Mouse (Mus musculus): ENCODE data around the gene Clec12b. TPM values are rescaled to one million over a fixed set of nuclear protein-coding genes. Genes with fewer than 3 reads are reported as not detected.

Gene Clec12b
- total and polyA plus RNA-seq, 3 experiments: not detected

DNA sequence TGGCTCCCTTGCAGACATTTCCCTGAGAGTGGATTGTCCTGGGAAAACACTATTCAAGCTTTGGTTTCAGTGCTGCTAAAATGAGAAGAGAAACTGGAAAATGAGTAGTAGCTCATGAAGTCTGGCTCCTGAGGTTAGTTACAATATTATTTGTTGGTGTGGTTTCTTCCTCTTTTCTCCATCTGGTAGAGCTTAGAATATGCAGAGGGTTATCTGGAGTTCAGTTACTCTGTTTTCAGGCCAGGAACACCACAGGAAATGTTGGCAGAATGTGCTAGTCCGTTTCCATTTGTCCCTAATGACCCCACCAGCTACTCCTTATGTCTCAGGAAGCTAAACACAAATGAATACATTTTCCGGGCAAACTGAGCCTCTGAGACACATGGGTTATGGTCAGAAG lies 21.6 kb upstream of the Clec12b start:
- Histone ChIP-seq H3K9ac (ENCODE audit: control insufficient read depth, low read depth, low read length, poor library complexity, severe bottlenecking) (no peak overlapping the region), H3K4me1 (ENCODE audit: control insufficient read depth in 1 of 2, insufficient read depth in 2 of 2, low read length in 2 of 2) (no peaks in the 10 kb centered on the region)

DNA sequence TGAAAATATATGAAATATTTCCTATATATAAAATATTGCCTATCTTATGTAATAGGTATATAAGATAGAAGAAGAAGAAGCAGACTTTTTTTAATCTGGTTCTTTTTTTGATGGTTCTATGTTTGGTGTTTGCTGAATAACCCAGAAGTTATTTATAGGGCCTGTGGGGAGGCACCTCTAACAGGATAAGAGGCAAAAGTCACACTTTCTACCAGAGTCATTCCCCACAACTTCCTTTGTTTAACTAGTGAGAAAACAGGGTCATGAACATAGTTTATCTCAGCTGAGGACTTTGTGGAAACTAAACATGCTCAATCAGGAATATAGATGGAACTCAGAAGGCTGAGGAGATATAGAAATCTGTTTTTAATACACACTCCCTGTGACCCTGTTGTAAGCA lies 20.3 kb upstream of the Clec12b start:
- Histone ChIP-seq H3K4me3 (ENCODE audit: control insufficient read depth in 1 of 2, insufficient read depth in 1 of 2, low read depth in 2 of 2, low read length in 2 of 2) (no peak overlapping the region), H3K4me1 (ENCODE audit: control insufficient read depth in 1 of 2, insufficient read depth in 2 of 2, low read length in 2 of 2) (no peaks in the 10 kb centered on the region), H3K27me3 (ENCODE audit: control insufficient read depth in 1 of 2, insufficient read depth in 2 of 2, low read length in 2 of 2) (no peaks in the 10 kb centered on the region; a peak in 1 of 4 replicates), H3K79me2 (ENCODE audit: control insufficient read depth, insufficient read depth, low read length, poor library complexity) (no peaks in the 10 kb centered on the region), H3K27ac (ENCODE audit: control insufficient read depth, low read depth, low read length) (no peak overlapping the region), H3K9ac (ENCODE audit: control insufficient read depth, low read depth, low read length, poor library complexity, severe bottlenecking) (no peak overlapping the region), H3K36me3 (ENCODE audit: control insufficient read depth in 1 of 2, insufficient read depth in 2 of 2, low read length in 2 of 2) (peaks cover 0 to 2% of the 10 kb centered on the region in 2 experiments; a peak in 2 of 4 replicates), H3K9me3 (replicated peaks; ENCODE audit: insufficient read depth, low read length) (no peaks in the 10 kb centered on the region)
- TF ChIP-seq UBTF (IDR thresholded peaks at IDR 0.05; ENCODE audit: borderline replicate concordance, insufficient read depth, low read depth, low read length): no peak
- TF ChIP-seq POLR2AphosphoS2 (IDR thresholded peaks at IDR 0.05; ENCODE audit: low read length): no peak
- no peak for TF ChIP-seq JUND (IDR thresholded peaks at IDR 0.05; ENCODE audit: low read depth, low read length)
- no peak for TF ChIP-seq GATA1 (IDR thresholded peaks at IDR 0.05; ENCODE audit: low read depth, low read length)
- no peak for TF ChIP-seq KAT2A (conservative IDR thresholded peaks at IDR 0.05; ENCODE audit: low read depth, low read length)
- no peak for TF ChIP-seq MAFK (IDR thresholded peaks at IDR 0.05; ENCODE audit: borderline replicate concordance, low read depth, low read length)
- no peak for TF ChIP-seq RCOR1 (IDR thresholded peaks at IDR 0.05; ENCODE audit: low read depth, low read length)
- TF ChIP-seq NELFE (IDR thresholded peaks at IDR 0.05; ENCODE audit: low read depth, low read length): no peak
- TF ChIP-seq NRF1 (IDR thresholded peaks at IDR 0.05; ENCODE audit: insufficient read depth, low read depth, low read length, poor library complexity, severe bottlenecking): no peak
- no peak for TF ChIP-seq ELF1 (IDR thresholded peaks at IDR 0.05; ENCODE audit: low read depth, low read length)
- no peak for TF ChIP-seq POLR2AphosphoS5 (IDR thresholded peaks at IDR 0.05; ENCODE audit: borderline replicate concordance, low read depth, low read length)
- no peak for TF ChIP-seq SIN3A (IDR thresholded peaks at IDR 0.05; ENCODE audit: low read length)
- no peak for TF ChIP-seq TAL1 (IDR thresholded peaks at IDR 0.05; ENCODE audit: low read length)
- TF ChIP-seq ZC3H11A (IDR thresholded peaks at IDR 0.05; ENCODE audit: low read depth, low read length): no peak
- no peak for TF ChIP-seq MXI1 (IDR thresholded peaks at IDR 0.05; ENCODE audit: low read depth, low read length)
- TF ChIP-seq SMC3 (IDR thresholded peaks at IDR 0.05; ENCODE audit: low read depth, low read length): no peak
- no peak for TF ChIP-seq EP300 (IDR thresholded peaks at IDR 0.05; ENCODE audit: low read depth in 1 of 2, low read length in 2 of 2)
- no peak for TF ChIP-seq CHD1 (IDR thresholded peaks at IDR 0.05; ENCODE audit: low read depth, low read length)
- TF ChIP-seq MYB (IDR thresholded peaks at IDR 0.05; ENCODE audit: low read depth, low read length): no peak
- no peak for TF ChIP-seq GABPA (IDR thresholded peaks at IDR 0.05; ENCODE audit: low read depth, low read length)
- DNase-seq (ENCODE audit: low read depth, low spot score): no peak

More for the DNA sequence above, 21.6 kb upstream of the Clec12b start:
- no peak for TF ChIP-seq GATA1 (IDR thresholded peaks at IDR 0.05; ENCODE audit: low read depth, low read length)
- Histone ChIP-seq H3K9me3 (replicated peaks; ENCODE audit: insufficient read depth, low read length) (no peaks in the 10 kb centered on the region), H3K79me2 (ENCODE audit: control insufficient read depth, insufficient read depth, low read length, poor library complexity) (no peaks in the 10 kb centered on the region), H3K27ac (ENCODE audit: control insufficient read depth, low read depth, low read length) (no peak overlapping the region), H3K27me3 (ENCODE audit: control insufficient read depth in 1 of 2, insufficient read depth in 2 of 2, low read length in 2 of 2) (no peaks in the 10 kb centered on the region; a peak in 2 of 4 replicates), H3K4me3 (ENCODE audit: control insufficient read depth in 1 of 2, insufficient read depth in 1 of 2, low read depth in 2 of 2, low read length in 2 of 2) (no peak overlapping the region), H3K36me3 (ENCODE audit: control insufficient read depth in 1 of 2, insufficient read depth in 2 of 2, low read length in 2 of 2) (peaks cover 0 to 2% of the 10 kb centered on the region in 2 experiments; a peak in 2 of 4 replicates)
- peak; percentile 35 for DNase-seq (ENCODE audit: low read depth, low spot score)
